Mouse (Mus musculus): ENCODE data around the gene Lrriq3. TPM values are rescaled to one million over a fixed set of nuclear protein-coding genes. Genes with fewer than 3 reads are reported as not detected.

The Lrriq3 gene
- 0.10 and 0.13 TPM in 2 replicates for polyA plus RNA-seq (2012)

GRCm38 (mm10) chr3:155093116-155093956, at the start of gene Lrriq3, which contains the start of gene Fpgt:
Gene Lrriq3 (plus strand): TSS chr3:155093434.
Gene Fpgt (minus strand): TSS chr3:155093403.

DNA sequence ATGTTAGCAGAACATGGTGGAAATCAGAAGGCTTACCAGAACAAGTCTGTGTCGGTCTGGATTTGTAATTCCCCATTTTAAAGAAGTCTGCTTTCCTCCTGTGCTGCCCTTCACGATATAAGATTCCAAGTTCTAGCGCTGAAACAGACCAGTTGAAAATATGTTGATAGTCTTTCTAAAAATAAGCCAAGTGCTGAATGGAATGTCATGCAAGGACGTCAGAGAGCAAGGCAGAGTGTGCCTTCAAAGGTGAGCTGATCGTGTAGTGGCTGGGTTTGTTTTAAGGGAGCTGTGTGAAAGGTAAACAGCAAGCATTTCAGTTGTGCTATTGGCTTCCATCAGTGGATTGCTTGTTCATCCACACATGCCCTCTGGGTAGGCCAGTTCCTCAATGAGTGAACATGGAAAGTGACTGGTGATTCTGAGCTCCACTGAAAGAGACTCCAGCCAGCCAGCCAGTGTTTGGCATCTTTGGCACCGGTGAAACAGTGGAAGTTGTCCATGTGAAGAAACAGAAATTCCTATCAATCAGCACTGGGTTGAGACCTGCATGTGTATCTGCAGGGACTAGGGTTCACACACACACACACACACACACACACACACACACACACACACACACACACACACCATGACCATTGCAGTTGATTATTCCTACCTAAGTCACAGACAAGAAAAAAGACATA, 37.9 kb upstream of the Lrriq3 start, which contains the start of gene Tnni3k:
TSS of gene Tnni3k (minus strand) at position 177 of the 686 bp plus-strand sequence.

Other genes with a start within 250 kb of the Lrriq3 start
- gene Tnni3k, start 38.0 kb upstream of the Lrriq3 start, polyA plus RNA-seq (2012) = not detected in 2 replicates
- 0.02 and 0.37 TPM in 2 replicates for gene Fpgt, start within 50 bp of the Lrriq3 start, polyA plus RNA-seq (2012)

Measured in megakaryocyte-erythroid progenitor cell, adult 5 weeks (primary cell).